Mouse (Mus musculus) megakaryocyte, embryonic 14.5 days (primary cell): ENCODE measurements at regions not wholly inside any gene's neighbourhood (a gene's known extent, or its start where the extent isn't known, plus 50 kb on each side); places are given as distances from the start of the nearest gene placed in this dataset.

Source experiments
- H3K27me3 ChIP-seq: replicated peaks from 2 replicates; pipeline ENCODE3; 2012; ENCODE audit warnings: inconsistent platforms
- H3K36me3 ChIP-seq: replicated peaks from 2 replicates; pipeline ENCODE3; 2012; ENCODE audit warnings: low read length, inconsistent platforms, mixed read lengths
- H3K4me1 ChIP-seq: 2 replicates; pipeline ENCODE4 v1.6.1; 2012; ENCODE audit warnings: inconsistent platforms
- H3K4me3 ChIP-seq: replicated peaks from 2 replicates; pipeline ENCODE3; 2012; ENCODE audit warnings: moderate library complexity, mild to moderate bottlenecking, inconsistent platforms
- H3K9me3 ChIP-seq: 2 replicates; pipeline ENCODE4 v1.6.1; 2012; ENCODE audit warnings: inconsistent platforms
- FLI1 ChIP-seq: IDR thresholded peaks from 2 replicates; pipeline ENCODE4 v1.6.1; 2012; ENCODE audit warnings: low read length, inconsistent platforms, mixed read lengths
- GATA1 ChIP-seq: IDR thresholded peaks from 3 replicates; pipeline ENCODE4 v1.6.1; 2012; ENCODE audit warnings: mixed read lengths, low read length, inconsistent platforms, borderline replicate concordance

- Histone ChIP-seq H3K27me3 (no peaks in the 10 kb centered on the region), H3K4me3 (no peak overlapping the region), H3K9me3 (peaks cover 10% of the 10 kb centered on the region), H3K4me1 (peaks cover 33% of the 10 kb centered on the region), H3K36me3 (no peaks in the 10 kb centered on the region)
- TF ChIP-seq GATA1 (no peak), FLI1 (no peak)
Observed at GRCm38 (mm10) chr10:8114530-8114929, 158.5 kb upstream of the Tab2 start.

- peaks cover 18% of the 10 kb centered on the region for H3K4me1 ChIP-seq
Observed at GRCm38 (mm10) chr10:8100489-8100888, 144.5 kb upstream of the Tab2 start.

GRCm38 (mm10) chr10:8095924-8096323 lies 139.9 kb upstream of the Tab2 start:
- Histone ChIP-seq H3K4me3 (peak overlapping the region; percentile 67), H3K4me1 (peaks cover 37% of the 10 kb centered on the region), H3K36me3 (peaks cover 17% of the 10 kb centered on the region), H3K27me3 (no peaks in the 10 kb centered on the region), H3K9me3 (peaks cover 10% of the 10 kb centered on the region)
- TF ChIP-seq GATA1, result no peak
- no peak for TF ChIP-seq FLI1

More at GRCm38 (mm10) chr10:8100489-8100888, 144.5 kb upstream of the Tab2 start:
- TF ChIP-seq FLI1 (no peak), GATA1 (no peak)
- Histone ChIP-seq H3K4me3 (no peak overlapping the region), H3K36me3 (peaks cover 22% of the 10 kb centered on the region), H3K27me3 (no peaks in the 10 kb centered on the region), H3K9me3 (peaks cover 20% of the 10 kb centered on the region)

GRCm38 (mm10) chr10:8095206-8095605 lies 139.2 kb upstream of the Tab2 start:
- H3K4me1 ChIP-seq, result peaks cover 43% of the 10 kb centered on the region

DNA sequence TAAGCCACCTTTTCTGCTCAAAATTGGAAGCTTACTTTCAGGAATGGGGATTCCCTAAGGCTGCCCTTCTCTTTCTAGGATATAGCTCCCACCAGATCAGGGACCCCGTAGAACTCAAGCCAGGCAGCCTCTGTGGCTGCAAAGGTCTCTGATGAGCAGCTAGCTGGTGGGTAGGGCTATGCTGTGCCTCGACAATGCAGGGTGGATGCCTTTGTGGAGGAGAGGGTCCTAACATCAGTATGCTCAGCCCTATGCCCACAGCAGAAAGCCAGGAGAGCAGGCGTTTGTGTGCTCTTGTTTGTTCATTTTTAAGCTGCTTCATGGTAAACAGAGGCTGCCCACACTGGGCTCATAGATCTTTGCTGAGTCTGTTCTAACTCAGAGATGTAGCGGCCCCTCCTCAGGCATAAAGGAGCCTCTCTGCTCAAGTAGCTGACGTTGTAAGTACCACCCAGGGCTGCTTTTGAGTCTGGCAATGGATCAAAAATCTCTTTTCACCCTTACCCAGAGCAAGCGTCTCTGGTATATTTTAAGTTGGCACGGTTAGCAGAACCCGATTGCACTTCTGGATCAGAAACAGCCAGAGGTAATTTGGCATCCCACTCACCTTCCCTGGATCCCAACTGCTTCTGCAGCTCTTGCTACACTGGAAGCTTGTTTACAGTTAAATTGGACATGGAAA lies 136.0 kb upstream of the Tab2 start:
- Histone ChIP-seq H3K4me1 (peaks cover 50% of the 10 kb centered on the region), H3K4me3 (no peak overlapping the region), H3K36me3 (peaks cover 4% of the 10 kb centered on the region), H3K27me3 (no peaks in the 10 kb centered on the region), H3K9me3 (peaks cover 3% of the 10 kb centered on the region; the same call in 1 of the 2 replicates)
- TF ChIP-seq GATA1 (no peak), FLI1 (no peak)

More at GRCm38 (mm10) chr10:8095206-8095605, 139.2 kb upstream of the Tab2 start:
- Histone ChIP-seq H3K9me3 (peaks cover 10% of the 10 kb centered on the region), H3K36me3 (peaks cover 17% of the 10 kb centered on the region), H3K4me3 (no peak overlapping the region), H3K27me3 (no peaks in the 10 kb centered on the region)
- TF ChIP-seq GATA1, result no peak
- no peak for TF ChIP-seq FLI1

DNA sequence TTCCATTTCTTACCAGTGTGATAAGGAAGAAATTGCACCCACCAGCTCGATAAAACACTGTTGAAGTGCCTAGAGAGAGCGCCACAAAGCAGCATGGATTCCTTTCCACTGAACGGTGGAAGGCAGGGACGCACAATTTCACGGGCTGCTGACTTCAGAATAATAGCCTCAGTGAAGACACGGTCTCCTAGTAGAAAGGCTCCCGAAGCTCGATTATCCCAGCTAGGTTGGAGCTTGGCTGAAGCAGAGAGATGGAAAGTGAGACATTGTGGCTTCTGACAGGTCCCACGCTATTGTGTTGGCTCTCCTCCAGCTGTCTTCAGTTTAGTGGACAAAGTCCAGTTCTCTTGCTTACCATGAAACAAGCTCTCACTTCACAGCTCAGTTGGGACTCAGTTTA lies 133.3 kb upstream of the Tab2 start:
- peaks cover 3% of the 10 kb centered on the region; the same call in 1 of the 2 replicates for H3K9me3 ChIP-seq
- H3K36me3 ChIP-seq, result peaks cover 3% of the 10 kb centered on the region
- no peaks in the 10 kb centered on the region for H3K27me3 ChIP-seq
- peaks cover 30% of the 10 kb centered on the region for H3K4me1 ChIP-seq
- no peak for TF ChIP-seq FLI1
- no peak for TF ChIP-seq GATA1
- no peak overlapping the region for H3K4me3 ChIP-seq

DNA sequence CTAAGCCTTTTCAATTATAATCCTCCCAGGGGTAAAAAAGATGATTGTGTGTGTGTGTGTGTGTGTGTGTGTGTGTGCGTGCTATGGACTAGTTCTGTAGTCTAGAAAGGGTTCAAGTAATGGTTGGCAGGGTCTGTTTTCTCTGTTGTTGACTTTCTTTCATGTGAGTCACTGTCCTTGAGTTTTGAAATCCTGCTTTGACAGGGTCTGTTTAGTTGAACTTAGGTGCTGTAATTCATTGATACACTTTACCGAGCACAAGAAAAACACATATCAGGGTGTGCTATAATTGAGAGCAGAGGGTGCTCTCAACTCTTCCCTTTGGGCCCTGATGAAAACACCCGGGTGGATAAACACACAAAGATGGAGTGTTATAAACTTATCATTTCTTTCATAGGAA lies 132.7 kb upstream of the Tab2 start:
- Histone ChIP-seq H3K4me3 (no peak overlapping the region), H3K4me1 (peaks cover 30% of the 10 kb centered on the region), H3K36me3 (peaks cover 3% of the 10 kb centered on the region), H3K27me3 (no peaks in the 10 kb centered on the region), H3K9me3 (peaks cover 3% of the 10 kb centered on the region; the same call in 1 of the 2 replicates)
- TF ChIP-seq FLI1, result no peak
- TF ChIP-seq GATA1, result no peak

GRCm38 (mm10) chr10:8088321-8088720 lies 132.3 kb upstream of the Tab2 start:
- TF ChIP-seq FLI1 (no peak), GATA1 (no peak)
- Histone ChIP-seq H3K4me1 (peaks cover 30% of the 10 kb centered on the region), H3K36me3 (peaks cover 2% of the 10 kb centered on the region), H3K9me3 (peaks cover 2% of the 10 kb centered on the region; the same call in 1 of the 2 replicates), H3K4me3 (no peak overlapping the region), H3K27me3 (no peaks in the 10 kb centered on the region)

DNA sequence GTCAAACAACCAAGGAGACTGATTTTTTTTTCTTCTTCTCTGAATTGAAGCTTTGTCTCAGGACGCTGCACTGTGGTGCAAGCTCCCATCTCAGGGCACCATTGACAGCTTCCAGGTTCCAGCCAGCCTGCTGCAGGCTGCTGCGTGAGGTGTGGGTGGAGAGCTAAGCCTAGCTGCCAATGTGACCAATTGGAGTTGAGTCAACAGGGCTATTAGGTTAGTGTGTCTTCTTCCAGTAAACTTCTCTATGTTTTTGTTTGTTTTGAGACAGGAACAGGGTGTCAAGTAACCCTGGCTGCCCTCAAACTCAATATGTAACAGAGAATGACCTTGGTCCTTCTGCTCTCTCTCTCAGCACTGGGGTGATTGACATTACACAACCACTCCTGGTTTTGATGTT lies 131.1 kb upstream of the Tab2 start:
- H3K4me1 ChIP-seq, result peaks cover 29% of the 10 kb centered on the region
- no peaks in the 10 kb centered on the region for H3K9me3 ChIP-seq
- H3K36me3 ChIP-seq, result no peaks in the 10 kb centered on the region
- H3K27me3 ChIP-seq, result no peaks in the 10 kb centered on the region
- no peak overlapping the region for H3K4me3 ChIP-seq
- TF ChIP-seq GATA1 (no peak), FLI1 (no peak)

GRCm38 (mm10) chr10:8086442-8086841 lies 130.4 kb upstream of the Tab2 start:
- Histone ChIP-seq H3K36me3 (no peaks in the 10 kb centered on the region), H3K4me1 (peaks cover 23% of the 10 kb centered on the region), H3K27me3 (no peaks in the 10 kb centered on the region), H3K9me3 (no peaks in the 10 kb centered on the region), H3K4me3 (no peak overlapping the region)
- TF ChIP-seq FLI1, result no peak
